Mouse (Mus musculus): ENCODE data around the gene Wnt4.

DNA sequence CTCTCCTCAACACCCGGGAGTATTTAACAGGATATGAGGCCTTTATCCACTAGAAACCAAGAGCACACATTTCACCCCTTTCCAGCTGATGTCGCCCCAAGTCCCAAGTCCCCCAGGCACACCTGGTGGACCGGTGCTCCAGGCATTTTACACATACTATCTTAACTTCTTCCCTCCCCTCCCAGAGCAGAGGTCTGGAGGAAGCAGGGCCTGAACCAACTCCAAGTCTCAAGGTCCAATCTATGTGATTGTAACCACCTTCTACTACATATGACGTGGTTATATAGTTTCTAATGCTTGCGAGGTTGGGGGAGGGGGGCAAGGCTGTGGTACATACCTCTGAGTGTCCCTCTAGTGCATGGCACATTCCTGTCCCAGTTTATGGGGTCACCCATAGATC, 4.8 kb downstream of the Wnt4 start:
- TF ChIP-seq CTCF (IDR thresholded peaks at IDR 0.05; ENCODE audit: low read depth) (no peak), EP300 (IDR thresholded peaks at IDR 0.05; ENCODE audit: low read depth) (no peak)
